Mouse (Mus musculus): Measurements from ENCODE around the gene Adap1. TPM values are rescaled to one million over a fixed set of nuclear protein-coding genes. Genes with fewer than 3 reads are reported as not detected.

The Adap1 gene
- total RNA-seq, 2 experiments from 2014 or later = 1.4 to 1.5 TPM

DNA sequence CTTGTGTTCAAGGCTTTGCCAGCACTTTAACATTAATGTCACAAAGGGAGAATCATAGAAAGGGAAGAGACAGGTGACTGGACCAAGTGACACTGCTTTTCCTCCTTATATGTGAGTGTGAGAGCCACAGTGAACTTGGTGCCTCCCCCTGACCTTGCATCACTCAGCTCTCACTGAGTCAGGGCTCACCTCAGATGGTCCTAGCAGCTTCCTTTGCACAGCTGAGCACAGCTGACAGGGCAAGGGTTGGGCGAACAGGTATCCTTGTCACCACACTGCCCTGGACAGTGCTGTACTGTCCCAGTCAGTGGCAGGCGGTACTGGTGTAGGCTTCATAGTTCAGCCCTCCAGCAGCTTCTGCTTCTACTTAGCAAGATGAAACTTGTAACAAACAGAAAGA is 97.8 kb downstream of the Adap1 start:
- intact Hi-C loops (cut with DNase I) = no loop called here
- DNase-seq (ENCODE audit: low spot score) = no peak

DNA sequence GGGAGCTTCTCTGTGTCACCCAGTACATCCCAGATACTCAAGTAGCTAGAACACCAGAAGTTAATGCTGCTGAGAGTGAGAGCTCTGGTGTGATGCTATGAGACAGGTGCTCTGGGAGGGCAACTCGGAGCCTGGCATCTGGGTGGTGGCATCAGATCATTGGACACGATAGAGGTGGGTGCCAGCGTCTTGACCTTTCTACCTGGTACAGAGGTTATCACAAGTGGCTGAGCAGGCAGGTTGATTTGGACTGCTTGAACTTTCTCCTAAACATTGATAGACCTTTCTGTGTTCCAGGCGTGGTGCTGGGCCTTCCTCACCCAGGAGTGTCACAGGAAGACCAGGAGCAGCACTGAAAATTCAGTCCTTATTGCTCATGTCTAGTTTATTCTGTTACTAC is 98.2 kb downstream of the Adap1 start:
- intact Hi-C loops (cut with DNase I) = no loop called here
- DNase-seq (ENCODE audit: low spot score) = no peak

DNA sequence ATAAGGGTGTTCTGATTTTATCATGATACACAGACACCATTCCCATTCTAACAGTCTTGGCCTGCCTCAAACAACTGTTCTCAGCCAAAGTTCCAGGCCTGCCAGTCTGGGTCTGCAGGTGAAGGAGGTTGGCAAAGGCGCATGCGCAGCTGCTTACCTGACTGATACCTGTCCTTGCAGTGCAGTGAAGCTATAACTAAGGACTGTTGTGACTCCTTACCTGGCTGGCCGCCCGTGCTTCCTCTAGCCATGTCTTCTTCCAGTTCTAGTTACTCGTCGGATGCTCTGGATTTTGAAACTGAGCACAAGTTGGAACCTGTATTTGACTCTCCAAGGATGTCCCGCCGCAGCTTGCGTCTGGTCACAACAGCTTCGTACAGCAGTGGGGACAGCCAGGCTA is 102.1 kb downstream of the Adap1 start:
- intact Hi-C loops (cut with DNase I) = no loop called here
- no peak for DNase-seq (ENCODE audit: low spot score)

Small RNA genes within 50 kb of the gene (microRNA-seq; reads per million reads assigned to microRNA genes)
- 423 reads per million, percentile 74 among the genes with 10 or more reads in this experiment for gene Mir339

Other genes with a start within 250 kb of the Adap1 start
- 1 to 10 TPM; 1.7 to 2.5 TPM for gene Prkar1b, start 175.6 kb downstream of the Adap1 start, total RNA-seq (2021)
- gene Dnaaf5, start 175.4 kb downstream of the Adap1 start, total RNA-seq (2021) = 10 to 100 TPM; 14.5 to 21.9 TPM
- gene Sun1, start 125.0 kb downstream of the Adap1 start, total RNA-seq (2021) = 10 to 100 TPM; 42.4 to 53.7 TPM
- gene Get4, start 73.3 kb downstream of the Adap1 start, total RNA-seq (2021) = 10 to 100 TPM; 40.9 to 45.2 TPM
- gene Cox19, start 25.8 kb upstream of the Adap1 start, total RNA-seq (2021) = 10 to 100 TPM; 82.2 to 91.1 TPM
- gene Cyp2w1, start 27.0 kb upstream of the Adap1 start, total RNA-seq (2021) = not detected
- 10 to 100 TPM; 35.3 to 58.5 TPM for gene Gpr146, start 52.1 kb upstream of the Adap1 start, total RNA-seq (2021)
- under 1 TPM; 0.70 to 0.78 TPM for gene C130050O18Rik, start 79.7 kb upstream of the Adap1 start, total RNA-seq (2021)
- 1 to 10 TPM; 1.3 to 2.1 TPM for gene Gper1, start 97.5 kb upstream of the Adap1 start, total RNA-seq (2021)
- gene 3110082I17Rik, start 134.9 kb upstream of the Adap1 start, total RNA-seq (2021) = 1 to 10 TPM; 5.0 to 5.3 TPM
- gene Zfand2a, start 158.9 kb upstream of the Adap1 start, total RNA-seq (2021) = 10 to 100 TPM; 15.1 to 16.5 TPM
- not detected for gene Uncx, start 217.9 kb upstream of the Adap1 start, total RNA-seq (2021)